Mouse (Mus musculus): ENCODE measurements around the gene Rsbn1. TPM values are rescaled to one million over a fixed set of nuclear protein-coding genes. Genes with fewer than 3 reads are reported as not detected.

The Rsbn1 gene
- polyA plus RNA-seq, 1 experiment from 2014 or later, result 7.8 TPM

DNA sequence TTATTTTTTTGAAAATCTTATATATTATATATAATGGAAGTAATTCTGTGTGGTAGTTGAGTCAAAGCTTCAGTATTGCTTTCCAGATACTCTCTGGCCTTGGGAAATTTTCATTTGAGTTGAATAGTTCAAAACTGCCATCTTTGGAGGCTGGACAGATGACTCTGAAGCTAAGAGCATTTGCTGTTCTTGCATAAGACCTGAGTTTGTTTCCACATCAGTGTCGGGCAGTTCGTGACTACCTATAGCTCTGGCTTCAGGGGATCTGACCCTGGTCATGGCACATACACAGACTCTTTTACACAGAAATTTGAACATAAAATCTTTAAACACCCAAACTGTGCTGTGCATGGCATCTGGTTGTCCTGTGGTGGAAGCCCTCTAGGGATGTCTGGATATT is 71.3 kb downstream of the Rsbn1 start:
- Histone ChIP-seq H3K4me3 (ENCODE audit: inconsistent target) (no peak overlapping the region), H3K36me3 (ENCODE audit: inconsistent target) (peaks cover 5% of the 10 kb centered on the region; the same call in 1 of the 2 replicates), H3K79me2 (ENCODE audit: inconsistent target) (no peaks in the 10 kb centered on the region), H3K27ac (no peak overlapping the region)
- WGBS (ENCODE audit: missing documents), result 96% methylated on average over 2 of the region's 2 CpGs

- 91% methylated on average over 5 of the region's 5 CpGs for WGBS (ENCODE audit: missing documents)
- Histone ChIP-seq H3K36me3 (ENCODE audit: inconsistent target) (peaks cover 10% of the 10 kb centered on the region; the same call in 1 of the 2 replicates), H3K4me3 (ENCODE audit: inconsistent target) (no peak overlapping the region)
Measured at GRCm38 (mm10) chr3:103987831-103988432, 74.0 kb downstream of the Rsbn1 start.

GRCm38 (mm10) chr3:103989352-103989751 is 75.4 kb downstream of the Rsbn1 start:
- peaks cover 13% of the 10 kb centered on the region; the same call in 1 of the 2 replicates for H3K36me3 ChIP-seq (ENCODE audit: inconsistent target)
- no peak overlapping the region for H3K4me3 ChIP-seq (ENCODE audit: inconsistent target)
- no peaks in the 10 kb centered on the region for H3K79me2 ChIP-seq (ENCODE audit: inconsistent target)
- no peak overlapping the region for H3K27ac ChIP-seq
- 94% methylated on average over 4 of the region's 4 CpGs for WGBS (ENCODE audit: missing documents)

More at GRCm38 (mm10) chr3:103987831-103988432, 74.0 kb downstream of the Rsbn1 start:
- Histone ChIP-seq H3K27ac (no peak overlapping the region), H3K79me2 (ENCODE audit: inconsistent target) (no peaks in the 10 kb centered on the region)

- H3K4me3 ChIP-seq (ENCODE audit: inconsistent target), result no peak overlapping the region
- WGBS (ENCODE audit: missing documents), result 96% methylated on average over 3 of the region's 3 CpGs
- no peak overlapping the region for H3K27ac ChIP-seq
- no peaks in the 10 kb centered on the region for H3K79me2 ChIP-seq (ENCODE audit: inconsistent target)
- peaks cover 14% of the 10 kb centered on the region; the same call in 1 of the 2 replicates for H3K36me3 ChIP-seq (ENCODE audit: inconsistent target)
Measured at GRCm38 (mm10) chr3:103991271-103991670, 77.4 kb downstream of the Rsbn1 start.

DNA sequence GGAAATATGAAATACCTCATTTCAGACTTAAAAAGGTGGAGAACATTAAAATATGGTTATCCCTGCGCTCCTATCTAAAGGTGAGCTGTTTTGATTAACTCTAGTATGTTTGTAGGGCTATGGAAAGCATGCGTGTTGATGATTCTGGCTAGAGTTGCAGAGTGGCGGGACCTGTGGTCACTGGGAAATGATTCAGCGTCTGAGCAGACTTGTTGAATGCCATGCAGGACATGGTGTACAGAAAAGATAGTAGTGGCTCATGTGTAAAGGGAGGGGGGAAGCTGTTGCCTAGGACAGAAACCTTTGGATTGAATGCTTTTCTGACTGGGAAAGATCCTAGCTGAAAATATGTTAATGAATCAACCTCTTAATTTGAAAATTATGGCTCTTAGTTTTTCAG is 84.8 kb downstream of the Rsbn1 start:
- Histone ChIP-seq H3K27ac (no peak overlapping the region), H3K79me2 (ENCODE audit: inconsistent target) (no peaks in the 10 kb centered on the region), H3K36me3 (ENCODE audit: inconsistent target) (peaks cover 20% of the 10 kb centered on the region; the same call in 1 of the 2 replicates), H3K4me3 (ENCODE audit: inconsistent target) (no peak overlapping the region)
- WGBS (ENCODE audit: missing documents), result 74% methylated on average over 4 of the region's 4 CpGs

GRCm38 (mm10) chr3:104006896-104007466 is 93.1 kb downstream of the Rsbn1 start:
- WGBS (ENCODE audit: missing documents), result 88% methylated on average over 7 of the region's 8 CpGs
- Histone ChIP-seq H3K4me3 (ENCODE audit: inconsistent target) (no peak overlapping the region), H3K79me2 (ENCODE audit: inconsistent target) (no peaks in the 10 kb centered on the region), H3K27ac (no peak overlapping the region), H3K36me3 (ENCODE audit: inconsistent target) (peaks cover 36% of the 10 kb centered on the region; the same call in 1 of the 2 replicates)

DNA sequence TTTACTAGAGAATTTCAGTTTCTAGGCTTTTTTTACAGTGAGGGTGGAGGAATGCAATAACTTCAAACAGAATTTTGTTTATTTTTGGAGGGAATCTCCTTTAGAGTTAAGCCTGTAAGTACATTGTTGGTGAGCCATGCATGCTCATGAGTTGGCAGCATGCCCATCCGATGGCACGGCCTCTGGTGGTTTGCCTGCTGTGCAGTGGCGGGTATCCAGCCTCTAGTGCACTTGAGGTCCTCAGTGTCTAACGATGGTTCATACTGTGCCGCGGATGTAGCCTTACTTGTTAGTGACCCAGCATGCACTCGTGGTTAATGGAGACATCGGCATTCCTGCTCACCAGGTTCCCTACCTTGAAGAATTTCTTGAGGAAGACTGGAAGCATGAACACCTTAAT is 93.6 kb downstream of the Rsbn1 start:
- no peak overlapping the region for H3K4me3 ChIP-seq (ENCODE audit: inconsistent target)
- H3K27ac ChIP-seq, result no peak overlapping the region
- H3K36me3 ChIP-seq (ENCODE audit: inconsistent target), result peaks cover 36% of the 10 kb centered on the region; the same call in 1 of the 2 replicates
- no peaks in the 10 kb centered on the region for H3K79me2 ChIP-seq (ENCODE audit: inconsistent target)
- 88% methylated on average over 8 of the region's 8 CpGs for WGBS (ENCODE audit: missing documents)

DNA sequence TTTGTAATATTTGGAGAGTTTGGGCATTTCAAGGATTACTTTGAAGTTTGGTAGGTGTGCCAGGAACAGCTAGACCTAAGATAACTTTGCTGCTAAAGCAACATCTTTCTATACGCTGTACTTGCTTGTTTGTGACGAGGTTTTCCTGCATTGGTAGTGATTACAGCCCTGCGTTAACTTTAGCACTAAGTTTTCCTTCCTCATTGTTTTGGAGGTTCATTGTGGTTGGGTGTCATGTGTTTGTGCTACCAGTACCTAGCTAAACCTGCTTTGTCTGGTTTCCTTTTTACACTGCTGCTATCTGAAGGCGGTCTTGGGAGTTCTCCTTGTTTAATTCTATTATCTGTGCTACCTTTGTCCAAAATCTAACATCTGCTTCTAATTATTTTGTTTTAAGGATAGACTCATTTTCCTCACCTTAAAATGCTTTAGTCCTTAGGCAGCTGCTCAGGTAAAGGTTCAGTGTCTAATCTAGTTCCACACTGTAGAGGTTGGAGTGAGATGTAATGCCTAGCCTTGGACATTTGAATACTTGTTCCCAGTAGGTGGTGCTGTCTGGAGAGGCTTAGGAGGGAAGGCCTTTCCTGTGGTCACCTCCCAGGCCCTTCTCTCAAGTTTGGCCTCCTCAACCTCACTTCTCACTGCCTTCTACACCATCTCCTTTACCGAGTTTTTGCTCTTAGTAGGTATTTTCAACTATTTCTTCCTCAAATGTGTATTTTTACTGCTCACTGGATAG is 96.2 kb downstream of the Rsbn1 start:
- Histone ChIP-seq H3K79me2 (ENCODE audit: inconsistent target) (no peaks in the 10 kb centered on the region), H3K27ac (no peak overlapping the region), H3K4me3 (ENCODE audit: inconsistent target) (no peak overlapping the region), H3K36me3 (ENCODE audit: inconsistent target) (peaks cover 20% of the 10 kb centered on the region; the same call in 1 of the 2 replicates)
- WGBS (ENCODE audit: missing documents), result 66% methylated on average over 5 of the region's 5 CpGs

DNA sequence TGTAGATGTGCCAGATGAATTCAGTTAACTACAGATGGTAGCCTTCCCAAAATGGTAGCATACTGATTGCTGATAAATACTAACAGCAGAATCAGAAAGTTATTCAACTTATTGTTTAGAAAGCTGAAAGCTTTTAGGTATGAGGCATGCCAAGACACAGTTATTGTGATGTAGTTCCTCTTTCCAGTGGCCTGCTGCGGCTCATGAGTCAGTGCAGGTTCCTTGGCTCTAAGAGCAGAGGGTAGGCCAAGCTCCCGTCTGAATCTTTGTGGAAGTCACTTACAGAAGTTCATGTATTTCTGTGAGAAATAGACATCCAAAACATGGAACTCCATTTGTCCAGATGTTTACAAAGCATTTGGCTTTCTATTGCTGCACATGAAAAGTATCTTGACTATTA is 98.1 kb downstream of the Rsbn1 start:
- H3K4me3 ChIP-seq (ENCODE audit: inconsistent target), result no peak overlapping the region
- H3K27ac ChIP-seq, result no peak overlapping the region
- WGBS (ENCODE audit: missing documents), result 0% methylated on average over 2 of the region's 2 CpGs

More for the DNA sequence above, 98.1 kb downstream of the Rsbn1 start:
- Histone ChIP-seq H3K79me2 (ENCODE audit: inconsistent target) (no peaks in the 10 kb centered on the region), H3K36me3 (ENCODE audit: inconsistent target) (peaks cover 7% of the 10 kb centered on the region; the same call in 1 of the 2 replicates)

Other genes with a start within 250 kb of the Rsbn1 start
- 0.04 to 0.85 TPM (median 0.12 TPM) in 3 replicates for gene Olfml3, start 176.1 kb upstream of the Rsbn1 start, polyA plus RNA-seq (2018)
- not detected in 3 replicates for gene Gm10964, start 174.8 kb upstream of the Rsbn1 start, polyA plus RNA-seq (2018)
- 29.3 to 50.0 TPM (median 35.0 TPM) in 3 replicates for gene Hipk1, start 122.6 kb upstream of the Rsbn1 start, polyA plus RNA-seq (2018)
- gene Dclre1b, start 104.7 kb upstream of the Rsbn1 start, polyA plus RNA-seq (2018), result 4.8 to 7.4 TPM (median 5.8 TPM) in 3 replicates
- 5.2 to 11.4 TPM (median 9.4 TPM) in 3 replicates for gene Ap4b1, start 104.6 kb upstream of the Rsbn1 start, polyA plus RNA-seq (2018)
- gene Gm43064, start 104.5 kb upstream of the Rsbn1 start, polyA plus RNA-seq (2018), result 0.11 TPM in 1 of 3 replicates, not detected in the others
- not detected in 3 replicates for gene Bcl2l15, start 81.5 kb upstream of the Rsbn1 start, polyA plus RNA-seq (2018)
- 18.6 to 55.2 TPM (median 22.4 TPM) in 3 replicates for gene Ptpn22, start 54.3 kb upstream of the Rsbn1 start, polyA plus RNA-seq (2018)
- gene Phtf1, start 54.0 kb downstream of the Rsbn1 start, polyA plus RNA-seq (2018), result 10.5 to 13.4 TPM (median 13.3 TPM) in 3 replicates